Mouse (Mus musculus) lung, postnatal 25 days (tissue): ENCODE data around the gene Mcur1.

Experiments
- DNase-seq: peaks from one replicate; pipeline ENCODE4 v3.0.0; 2022; ENCODE audit warnings: low spot score

Gene Mcur1

DNA sequence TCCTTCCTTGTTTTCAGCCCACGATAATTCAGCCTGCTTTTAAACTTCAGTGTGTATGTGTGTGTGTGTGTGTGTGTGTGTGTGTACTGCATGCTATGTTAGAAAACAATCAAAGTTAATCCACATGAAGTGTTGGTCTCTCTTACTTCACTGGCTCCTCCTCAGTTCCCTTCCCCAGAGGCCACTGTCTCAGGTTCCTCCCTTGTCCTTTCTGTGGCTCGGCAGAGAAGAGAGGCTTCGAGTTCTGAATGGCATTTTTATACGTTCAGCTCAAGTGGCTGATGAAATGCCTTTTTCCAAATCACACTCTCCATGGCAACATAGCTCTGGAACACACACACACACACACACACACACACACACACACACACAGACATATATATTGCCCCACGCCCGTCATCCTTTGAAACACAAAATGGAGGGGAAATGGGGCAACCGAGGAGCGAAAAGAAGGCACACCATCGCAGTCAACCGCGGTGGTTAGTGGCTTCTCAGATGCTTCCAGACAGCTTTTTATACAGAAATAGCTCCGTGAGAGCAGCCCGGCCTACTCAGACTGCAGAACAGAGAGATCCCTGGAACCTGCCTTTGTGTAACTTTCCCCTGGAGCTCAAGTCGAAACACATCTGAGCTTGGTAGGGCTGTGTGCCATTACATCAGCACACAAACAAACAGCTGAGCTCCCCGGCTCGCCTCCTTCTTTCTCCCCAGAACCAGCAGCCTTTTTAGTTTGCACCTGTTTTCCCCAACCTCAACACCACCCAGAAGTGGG lies 34.4 kb downstream of the Mcur1 start:
- peak; percentile 14 for DNase-seq

DNA sequence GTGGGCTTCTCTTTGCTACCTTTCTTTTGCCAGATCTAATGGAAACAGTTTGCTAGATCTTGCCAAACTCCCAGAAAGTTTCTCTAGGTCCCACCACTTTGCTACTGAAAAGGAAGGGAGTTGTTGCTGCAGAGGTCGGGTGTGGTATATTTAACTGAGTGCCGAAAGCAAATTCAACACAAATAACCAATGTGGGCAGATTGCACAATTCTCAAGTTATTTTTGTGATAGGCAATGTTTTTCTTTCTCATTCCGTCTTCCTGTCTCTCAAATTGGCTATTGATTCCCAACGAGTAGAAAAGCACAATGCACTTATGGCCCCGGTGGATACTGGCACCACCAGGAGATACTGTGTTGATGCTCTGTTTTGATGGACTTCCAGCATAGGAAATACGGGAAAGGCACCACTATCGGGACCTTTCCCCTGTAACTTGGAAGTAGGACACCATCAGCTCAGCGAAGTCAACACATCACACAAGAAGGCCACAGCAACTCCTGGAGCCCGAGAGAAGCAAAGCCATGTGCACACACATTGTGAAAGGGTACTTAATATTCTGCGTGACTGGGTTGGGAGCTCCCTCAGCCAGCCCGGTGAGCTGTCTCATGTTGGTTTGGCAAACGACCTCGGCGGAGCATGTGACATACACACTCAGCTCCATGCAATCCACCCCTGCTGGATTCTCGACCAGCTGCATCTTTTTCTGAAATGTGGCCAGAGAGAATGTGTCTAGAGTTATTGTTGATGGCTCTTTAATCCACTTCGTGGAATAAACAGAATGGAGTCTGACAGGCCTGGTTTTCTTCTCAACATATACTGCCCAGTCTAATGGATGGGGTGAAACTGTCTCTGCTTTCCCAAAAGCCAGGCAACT lies 35.3 kb downstream of the Mcur1 start:
- peak; percentile 55 for DNase-seq

DNA sequence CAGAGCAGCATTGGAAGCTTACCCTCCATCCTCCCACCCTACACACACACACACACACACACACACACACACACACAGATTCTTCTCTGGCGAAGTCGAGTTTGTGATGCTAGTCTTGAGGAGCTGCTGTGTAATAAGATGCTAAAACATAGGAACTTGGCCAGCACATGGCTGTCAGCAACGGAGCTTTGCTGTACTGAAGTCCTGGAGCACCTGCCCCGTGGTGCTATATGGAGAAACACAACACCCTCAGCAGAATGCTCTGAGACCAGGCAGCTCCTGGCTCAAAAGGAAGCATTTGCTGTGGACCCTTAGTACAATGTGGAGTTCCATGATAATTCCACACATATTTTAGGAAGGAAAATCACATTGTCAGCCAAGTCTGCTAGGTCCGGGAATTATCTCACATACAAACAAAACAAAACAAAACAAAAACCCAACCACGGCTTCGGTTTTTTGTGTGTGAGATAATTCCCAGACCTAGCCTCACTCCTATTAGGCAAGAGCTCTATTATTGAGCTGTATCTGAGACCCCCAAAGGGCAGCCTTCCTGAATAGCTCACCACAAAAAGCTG lies 36.0 kb downstream of the Mcur1 start:
- DNase-seq: no peak

DNA sequence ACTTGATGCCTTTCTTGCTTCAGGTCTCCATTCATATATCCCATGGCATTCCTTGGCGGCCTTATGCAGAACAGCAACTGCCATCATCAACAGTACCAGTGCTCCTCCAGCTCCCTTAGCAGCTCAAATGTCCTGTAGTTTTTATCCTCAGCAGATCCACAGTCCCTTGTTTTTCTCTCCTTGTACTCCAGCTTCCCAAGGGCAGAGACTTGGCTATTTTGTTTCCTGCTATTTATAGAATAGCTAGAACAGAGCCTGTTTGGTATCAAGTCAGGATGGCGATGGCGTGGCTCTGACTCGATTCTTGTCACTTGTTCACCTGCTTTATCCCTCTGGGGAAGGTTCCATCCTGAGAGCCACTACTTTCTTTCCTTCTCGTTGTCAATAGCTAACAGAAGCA lies 38.1 kb downstream of the Mcur1 start:
- DNase-seq: no peak

DNA sequence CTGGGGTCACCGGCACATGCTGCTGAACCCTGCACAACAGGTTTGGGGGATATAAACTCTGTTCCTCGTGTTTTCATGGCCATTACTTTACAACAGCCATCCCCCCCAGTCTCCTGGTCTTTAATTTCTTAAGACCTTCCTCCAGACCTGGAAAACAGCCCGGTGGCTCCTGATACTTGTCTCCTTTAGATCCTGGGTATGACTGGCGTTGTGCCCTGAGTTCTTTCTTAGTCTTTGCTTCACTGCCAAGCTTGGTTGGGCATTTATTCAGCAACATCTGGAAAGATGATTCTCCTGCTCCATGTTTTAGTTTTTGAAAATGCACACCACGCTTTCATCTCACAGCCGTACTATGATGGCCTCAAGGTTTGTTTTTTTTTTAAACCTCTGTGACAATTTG lies 40.7 kb downstream of the Mcur1 start:
- DNase-seq: no peak

DNA sequence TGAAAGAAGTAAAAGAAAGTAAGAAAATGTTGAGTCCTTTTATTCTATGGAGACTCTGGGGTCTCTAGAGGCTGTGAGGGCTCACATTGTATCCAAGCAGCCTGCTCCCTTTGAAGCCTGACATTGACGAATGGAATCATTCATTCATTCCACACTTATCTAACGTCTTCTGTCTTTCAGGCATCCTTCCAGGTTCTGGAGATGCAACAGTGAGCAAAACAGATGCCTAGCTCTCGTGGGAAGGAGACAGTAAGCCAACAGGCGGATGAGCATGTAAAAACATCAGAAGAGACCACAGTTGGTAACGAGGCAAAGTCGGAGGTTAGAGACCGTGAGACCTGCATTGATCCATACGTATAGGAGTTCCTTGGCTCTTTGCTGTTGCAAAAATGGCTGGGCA lies 42.6 kb downstream of the Mcur1 start:
- no peak for DNase-seq

DNA sequence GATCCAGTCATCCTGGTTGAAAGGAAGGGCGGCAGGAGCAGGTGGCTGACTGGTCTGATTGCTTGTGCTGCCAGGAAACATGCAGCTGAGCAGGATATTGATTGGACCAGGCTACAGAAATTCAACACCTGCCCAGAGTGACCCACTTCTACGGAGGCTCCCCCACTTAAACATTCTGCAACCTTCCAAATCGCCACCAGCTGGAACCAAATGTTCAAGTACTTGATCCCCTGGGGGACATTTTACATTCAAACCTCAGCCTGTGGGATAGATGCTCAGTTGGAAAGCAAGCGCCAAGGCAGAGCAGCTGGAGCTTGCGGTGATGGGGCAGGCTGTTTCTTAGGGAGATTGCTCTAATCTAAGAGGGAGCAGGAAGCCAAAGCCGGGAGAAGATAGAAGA lies 43.1 kb downstream of the Mcur1 start:
- no peak for DNase-seq

DNA sequence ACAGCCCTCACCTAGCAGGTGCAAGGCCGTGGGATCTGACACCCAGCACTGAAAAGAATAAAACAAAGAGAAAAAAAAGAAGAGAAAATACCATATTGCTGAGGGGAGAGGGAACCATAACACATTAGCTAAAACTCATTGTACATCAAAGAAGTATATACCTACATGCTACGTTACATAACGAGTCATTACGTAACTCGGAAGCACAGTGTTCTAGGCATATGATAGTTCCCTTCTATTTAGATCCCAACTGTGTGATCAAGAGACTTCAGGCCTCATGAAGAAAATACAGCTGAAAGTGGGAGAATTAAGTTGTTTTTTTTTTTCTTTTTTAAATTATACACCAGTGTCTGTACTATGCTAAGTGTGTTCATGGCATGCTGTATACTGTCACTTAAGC lies 43.9 kb downstream of the Mcur1 start:
- DNase-seq: no peak

DNA sequence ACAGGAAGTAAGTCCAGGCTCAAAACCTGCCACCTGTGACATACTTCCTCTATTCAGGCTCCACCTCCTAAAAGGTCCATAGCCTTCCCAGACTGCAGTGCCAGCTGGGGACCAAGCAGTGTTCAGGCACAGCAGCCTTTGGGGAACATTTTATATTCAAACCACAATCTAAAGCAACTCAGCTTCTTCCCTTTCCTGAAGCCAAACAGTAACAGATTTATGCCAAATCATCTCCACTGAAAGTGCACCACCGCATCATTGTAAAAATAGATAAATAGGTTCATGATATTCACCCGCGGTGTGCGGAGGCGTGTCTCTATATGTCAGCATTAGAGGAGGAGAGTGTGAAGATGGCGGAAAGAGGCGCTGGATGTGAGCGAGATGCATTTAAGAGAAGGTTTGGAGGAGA lies 45.0 kb downstream of the Mcur1 start:
- no peak for DNase-seq

DNA sequence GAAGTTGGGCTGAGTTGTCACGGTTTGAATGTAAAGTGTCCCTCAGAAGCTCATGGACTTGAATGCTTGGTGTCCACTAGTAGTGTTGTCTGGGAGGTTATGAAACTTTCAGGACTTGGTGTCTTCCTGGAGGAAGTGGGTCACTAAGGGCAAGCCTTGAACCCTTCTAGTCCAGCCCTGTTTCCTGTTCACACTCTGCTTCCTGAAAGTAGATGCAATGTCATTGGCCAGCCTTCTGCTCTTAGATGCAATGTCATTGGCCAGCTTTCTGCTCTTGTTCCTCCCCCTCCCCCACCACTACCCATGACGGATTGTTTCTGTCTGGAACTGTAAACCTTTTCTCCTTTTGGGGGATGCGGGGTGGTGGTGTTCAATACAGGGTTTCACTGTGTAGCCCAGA lies 47.3 kb downstream of the Mcur1 start:
- no peak for DNase-seq

DNA sequence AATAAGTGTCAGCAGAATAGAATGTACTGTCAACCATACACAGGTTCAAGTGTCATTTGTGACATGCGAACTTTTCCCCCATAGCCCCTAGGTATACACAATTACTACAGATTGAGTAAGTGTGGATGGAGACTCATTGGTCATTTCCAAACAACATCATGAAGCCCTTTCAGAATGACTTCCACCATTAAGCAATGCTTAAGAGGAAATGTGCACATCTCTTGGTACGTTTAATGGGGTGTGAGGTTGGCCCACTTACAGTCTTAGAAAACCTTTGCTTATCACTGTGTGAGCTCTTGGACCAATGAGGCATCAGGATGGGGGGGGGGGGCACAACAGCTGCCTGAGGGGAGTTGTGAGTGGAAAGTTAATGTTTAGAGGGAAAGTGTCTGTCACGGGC lies 54.2 kb downstream of the Mcur1 start:
- DNase-seq: no peak

DNA sequence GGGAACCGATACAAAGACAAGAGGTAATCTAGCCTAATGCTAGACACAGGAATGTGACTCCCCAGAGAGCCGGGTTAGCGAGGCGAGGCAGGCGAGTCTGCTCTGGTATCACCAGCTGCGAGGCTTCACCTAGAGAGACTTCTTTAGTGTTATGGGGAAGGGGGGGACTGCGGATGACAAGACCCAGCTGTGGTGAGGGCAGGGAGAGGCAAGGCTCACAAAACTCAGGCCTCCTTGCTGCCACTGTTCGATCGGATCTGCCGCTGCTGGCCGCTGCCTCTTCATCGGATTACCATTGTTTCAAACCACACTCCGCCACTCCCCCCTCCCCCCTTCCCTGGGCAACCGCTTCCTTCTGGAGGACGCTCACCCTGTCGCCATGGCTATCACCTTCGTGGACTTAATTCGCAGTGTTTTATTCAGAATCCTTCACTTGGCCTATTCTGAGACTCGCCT lies 56.6 kb downstream of the Mcur1 start:
- peak; percentile 67 for DNase-seq

DNA sequence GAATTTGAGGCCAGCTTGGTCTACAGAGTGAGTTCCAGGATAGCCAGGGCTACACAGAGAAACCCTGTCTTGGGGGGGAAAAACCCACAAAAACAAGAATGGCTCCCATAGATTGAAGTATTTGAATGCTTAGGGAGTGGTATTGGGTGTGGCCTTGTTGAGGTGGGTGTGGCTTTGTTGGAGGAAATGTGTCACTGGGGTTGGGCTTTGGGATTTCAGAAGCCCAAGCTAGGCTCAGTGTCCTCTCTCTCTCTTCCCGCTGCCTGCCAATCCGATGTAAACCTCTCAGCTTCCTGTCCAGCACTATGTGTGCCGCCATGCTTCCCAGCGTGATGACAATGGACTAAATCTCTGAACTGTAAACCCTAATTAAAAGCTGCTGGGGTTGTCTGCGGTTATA lies 58.4 kb downstream of the Mcur1 start:
- no peak for DNase-seq

DNA sequence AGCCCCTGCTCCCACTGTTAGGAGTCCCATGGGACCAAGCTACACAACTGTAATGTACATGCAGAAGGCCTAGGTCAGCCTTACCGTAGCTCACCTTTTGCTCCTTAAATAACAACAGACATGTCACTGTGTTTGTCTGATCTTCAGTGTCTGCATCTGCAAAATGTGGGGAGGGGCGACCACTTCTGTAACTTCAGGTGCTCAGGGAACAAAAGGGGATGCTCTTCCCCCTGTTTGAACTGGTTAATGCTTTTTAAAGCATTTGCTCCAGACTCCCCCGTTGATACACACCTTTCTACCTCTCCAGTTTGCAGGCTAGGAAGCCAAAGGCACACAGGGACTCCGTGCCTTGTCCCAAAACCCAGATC lies 59.5 kb downstream of the Mcur1 start:
- DNase-seq: no peak

DNA sequence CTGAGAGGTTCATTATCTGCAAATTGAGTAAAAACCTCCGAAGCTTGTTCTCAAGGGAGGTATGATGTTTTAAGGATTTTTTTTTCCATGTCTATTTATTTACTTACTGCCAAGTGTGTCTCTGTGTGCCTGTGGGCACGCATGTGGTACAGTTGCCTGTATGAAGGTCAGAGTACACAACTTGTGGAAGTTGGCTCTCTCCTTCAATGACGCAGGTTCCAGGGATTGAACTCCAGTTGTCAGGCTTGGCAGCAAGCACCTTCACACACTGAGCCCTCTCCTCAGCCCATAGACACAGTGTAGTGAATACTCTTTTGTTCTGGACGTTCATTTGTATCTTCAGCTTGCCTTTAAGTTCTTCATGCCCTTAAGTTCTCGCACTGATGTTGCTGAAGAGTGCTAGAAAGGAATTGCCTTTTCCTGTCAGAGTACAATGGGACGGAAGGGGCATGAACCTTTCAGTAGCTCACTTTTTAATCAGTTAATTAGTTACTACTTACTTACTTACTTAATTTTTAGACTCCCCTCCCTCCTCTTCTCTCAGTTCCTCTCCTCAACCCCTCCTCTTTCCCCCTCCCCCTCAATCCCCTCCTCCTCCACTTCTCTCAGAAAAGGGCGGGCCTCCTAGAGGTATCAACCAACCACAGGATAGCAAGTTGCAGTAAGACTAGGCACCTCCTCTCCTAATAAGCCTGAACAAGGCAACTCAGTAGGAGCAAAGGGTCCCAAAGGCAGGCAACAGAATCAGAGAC lies 60.1 kb downstream of the Mcur1 start:
- DNase-seq: no peak

DNA sequence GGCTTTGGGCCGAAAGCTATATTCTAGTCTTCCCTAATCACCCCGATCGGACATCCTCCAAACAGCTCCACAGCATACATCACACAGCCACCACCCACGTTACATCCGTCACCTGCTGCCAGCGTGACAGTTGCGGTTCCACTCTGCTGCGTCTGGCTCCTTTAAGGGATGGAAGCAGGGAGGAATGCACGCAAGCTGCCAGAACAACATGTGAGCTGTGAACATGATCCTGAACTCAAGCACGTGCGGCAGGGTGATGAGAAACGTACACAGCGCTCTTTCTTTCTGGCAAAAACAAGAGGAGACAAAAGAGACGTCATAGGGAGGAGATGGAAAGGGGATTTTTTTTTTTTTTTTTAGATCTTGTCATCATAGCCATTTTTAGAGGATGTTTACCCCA lies 61.1 kb downstream of the Mcur1 start:
- peak; percentile 28 for DNase-seq

DNA sequence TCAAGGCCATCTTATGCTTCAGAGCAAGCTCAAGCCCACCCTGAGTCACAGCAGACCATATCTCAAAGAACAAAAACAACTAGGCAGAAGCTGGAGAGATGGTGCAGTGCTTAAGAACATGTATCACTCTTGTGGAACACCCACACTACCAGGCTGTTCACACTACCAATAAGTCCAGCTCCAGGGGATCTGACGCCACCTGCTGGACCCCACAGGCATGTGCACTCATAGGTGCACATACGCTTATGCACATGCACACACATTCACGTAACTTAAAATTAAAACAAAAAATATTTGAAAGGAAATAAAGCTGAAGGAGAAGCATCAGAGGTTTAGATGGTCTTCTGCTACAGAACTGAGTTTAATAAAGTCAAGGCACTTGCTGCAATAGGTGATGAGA lies 62.2 kb downstream of the Mcur1 start:
- DNase-seq: no peak

DNA sequence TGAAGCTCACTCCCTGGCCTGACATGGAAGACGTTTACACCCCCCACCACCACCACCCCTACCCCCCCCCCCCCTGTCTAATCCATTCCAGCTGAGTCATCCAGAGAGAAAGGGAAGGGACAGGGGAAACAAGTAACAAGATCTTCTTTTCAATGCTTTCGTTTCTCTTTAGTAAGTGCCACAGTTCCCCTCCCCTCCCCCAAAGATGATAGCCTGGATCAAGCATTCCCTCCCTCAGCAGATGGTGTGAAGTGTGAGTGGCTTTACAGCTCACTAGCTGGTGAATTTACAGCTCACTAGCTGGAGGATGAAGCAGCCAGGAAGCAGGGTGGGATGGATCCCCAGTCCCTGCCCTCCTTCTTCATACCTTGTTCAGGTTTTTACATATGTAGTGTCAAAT lies 63.3 kb downstream of the Mcur1 start:
- DNase-seq: no peak

DNA sequence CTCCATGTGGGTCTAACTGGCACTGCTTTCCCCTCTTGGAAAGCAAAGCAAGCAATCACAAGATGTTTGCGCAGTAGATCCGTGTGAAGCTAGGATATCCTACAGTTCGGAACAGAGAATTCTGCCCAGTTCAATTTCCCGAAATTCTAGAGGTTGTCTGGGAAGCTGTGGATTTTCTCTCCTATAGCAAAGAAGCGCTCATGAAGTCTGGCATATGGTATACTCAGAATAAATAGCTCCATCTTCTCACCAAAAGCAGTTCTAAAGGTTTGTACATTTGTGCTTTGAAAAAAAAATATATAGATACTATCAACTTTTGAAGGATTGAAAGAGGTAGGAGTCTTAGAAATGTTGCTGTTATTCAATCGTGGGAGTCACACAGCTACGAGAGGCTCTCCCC lies 64.3 kb downstream of the Mcur1 start:
- no peak for DNase-seq

DNA sequence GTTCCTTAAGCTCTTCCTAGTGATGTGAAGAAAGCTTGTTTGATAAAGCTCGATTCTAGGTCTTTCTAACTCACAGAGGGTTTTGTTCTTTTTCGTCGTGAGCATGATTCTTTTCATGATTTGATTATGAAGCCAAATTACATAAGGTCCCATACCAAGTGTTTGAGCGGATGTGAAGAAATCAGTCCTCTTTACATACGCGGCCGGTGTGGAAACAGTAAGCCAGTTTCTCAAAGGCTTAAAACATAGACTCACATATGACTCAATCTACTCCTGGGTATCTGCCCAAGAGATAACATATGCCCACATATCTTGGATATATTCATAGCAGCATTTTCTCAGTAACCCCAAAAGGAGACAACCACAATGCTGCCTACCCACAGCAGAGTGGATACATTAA lies 66.3 kb downstream of the Mcur1 start:
- peak; percentile 22 for DNase-seq

DNA sequence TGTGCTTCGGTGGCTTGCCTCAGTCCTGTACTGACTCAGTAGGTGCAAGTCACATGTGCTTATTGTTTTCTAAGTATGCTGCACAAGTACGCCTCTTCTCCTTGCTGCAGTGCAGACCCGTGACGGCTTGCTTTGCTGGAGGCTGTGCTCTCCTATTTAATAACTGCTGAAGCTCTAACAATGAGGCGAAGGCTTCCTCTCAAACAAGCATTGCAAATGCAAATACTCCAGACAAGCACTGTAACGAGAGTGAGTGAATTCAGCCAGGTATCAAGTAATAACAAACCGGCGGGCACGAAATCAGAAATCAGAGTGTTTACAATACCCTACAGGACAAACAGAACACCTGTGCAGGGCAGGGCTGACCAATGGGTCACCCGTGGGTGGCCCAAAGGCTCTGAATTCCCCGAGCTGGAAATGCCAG lies 66.9 kb downstream of the Mcur1 start:
- peak; percentile 67 for DNase-seq
